Mouse (Mus musculus) forebrain, embryonic 15.5 days (tissue): Measurements from ENCODE around the gene Zfp101. TPM values are rescaled to one million over a fixed set of nuclear protein-coding genes. Genes with fewer than 3 reads are reported as not detected.

Source experiments
- polyA plus RNA-seq: library from polyadenylated mRNA; unstranded; fragments of >200 nt; fragmentation: Nextera tagmentation; extraction: Ambion mirVana; gene quantifications from 2 replicates; pipeline ENCODE4 v1.2.1, GENCODE M21; 2015

Gene Zfp101
- polyA plus RNA-seq, 1 experiment from 2014 or later = 20.6 TPM

Other genes starting within 250 kb of the Zfp101 start
- 0.04 and 0.08 TPM in 2 replicates for gene Olfr55, start 226.2 kb downstream of the Zfp101 start, polyA plus RNA-seq
- gene Olfr239, start 203.3 kb downstream of the Zfp101 start, polyA plus RNA-seq = not detected in 2 replicates
- 0.05 TPM in 1 of 2 replicates, not detected in the other for gene Olfr1564, start 173.0 kb downstream of the Zfp101 start, polyA plus RNA-seq
- gene Zfp955a, start 139.5 kb downstream of the Zfp101 start, polyA plus RNA-seq = 25.6 and 26.2 TPM in 2 replicates
- gene Olfr63, start 130.0 kb downstream of the Zfp101 start, polyA plus RNA-seq = 0.05 and 0.08 TPM in 2 replicates
- gene Zfp955b, start 105.1 kb downstream of the Zfp101 start, polyA plus RNA-seq = 20.6 and 21.9 TPM in 2 replicates
- gene Zfp81, start 35.8 kb downstream of the Zfp101 start, polyA plus RNA-seq = 21.1 and 21.7 TPM in 2 replicates
- not detected in 2 replicates for gene Actl9, start 38.3 kb upstream of the Zfp101 start, polyA plus RNA-seq
- gene Adamts10, start 129.6 kb upstream of the Zfp101 start, polyA plus RNA-seq = 37.8 and 40.7 TPM in 2 replicates
- gene Myo1f, start 161.1 kb upstream of the Zfp101 start, polyA plus RNA-seq = 1.7 and 2.1 TPM in 2 replicates
- 58.9 and 59.3 TPM in 2 replicates for gene Zfp414, start 234.4 kb upstream of the Zfp101 start, polyA plus RNA-seq
- 0.41 and 0.46 TPM in 2 replicates for gene Pram1, start 243.4 kb upstream of the Zfp101 start, polyA plus RNA-seq